Mouse (Mus musculus) midbrain, embryonic 16.5 days (tissue): ENCODE measurements around the gene Plpp6. TPM values are rescaled to one million over a fixed set of nuclear protein-coding genes. Genes with fewer than 3 reads are reported as not detected.

Experiments used
- ATAC-seq: fragments of 200-750 bp; cut with Nextera tagmentation; 2 replicates; pipeline ENCODE4 v1.8.0; 2017; ENCODE audit warnings: moderate TSS enrichment
- H3K27ac ChIP-seq: fragments of 300-500 bp; sonication (generic); 2 replicates; pipeline ENCODE4 v1.5.1; 2014; ENCODE audit warnings: mild to moderate bottlenecking, low read length, mixed read lengths
- H3K27me3 ChIP-seq: fragments of 300-500 bp; sonication (generic); 2 replicates; pipeline ENCODE4 v1.6.1; 2014; ENCODE audit warnings: low read depth, low read length, mixed read lengths; ENCODE audit not compliant: control insufficient read depth, insufficient read depth
- H3K36me3 ChIP-seq: fragments of 300-500 bp; sonication (generic); 2 replicates; pipeline ENCODE4 v1.6.1; 2014; ENCODE audit warnings: mild to moderate bottlenecking, low read length, moderate library complexity, mixed read lengths; ENCODE audit not compliant: control insufficient read depth, insufficient read depth
- H3K4me1 ChIP-seq: fragments of 300-500 bp; sonication (generic); 2 replicates; pipeline ENCODE4 v1.6.1; 2014; ENCODE audit warnings: mild to moderate bottlenecking, low read length, mixed read lengths; ENCODE audit not compliant: control insufficient read depth, insufficient read depth
- H3K4me2 ChIP-seq: fragments of 300-500 bp; sonication (generic); 2 replicates; pipeline ENCODE4 v1.6.1; 2014; ENCODE audit warnings: mild to moderate bottlenecking, low read length, mixed read lengths
- H3K4me3 ChIP-seq: fragments of 300-500 bp; sonication (generic); 2 replicates; pipeline ENCODE4 v1.5.1; 2014; ENCODE audit warnings: low read depth, mild to moderate bottlenecking, low read length, moderate library complexity, mixed read lengths
- H3K9ac ChIP-seq: fragments of 300-500 bp; sonication (generic); 2 replicates; pipeline ENCODE4 v1.6.1; 2014; ENCODE audit warnings: low read depth, low read length, mixed read lengths
- H3K9me3 ChIP-seq: fragments of 300-500 bp; sonication (generic); replicated peaks from 2 replicates; pipeline ENCODE4 v1.6.1; 2014; ENCODE audit warnings: mild to moderate bottlenecking, low read length, mixed read lengths; ENCODE audit not compliant: control insufficient read depth, poor library complexity, severe bottlenecking
- WGBS: fragments of 180-500 bp; shearing (Covaris S2); extraction: QIAGEN DNeasy Blood & Tissue Kit; methylation state at CpG from one replicate; pipeline ENCODE4 v1.1.7; 2014; 5-methylcytosine and 5-hydroxymethylcytosine counted together
- polyA plus RNA-seq: library from polyadenylated mRNA; unstranded; fragments of >200 nt; fragmentation: Nextera tagmentation; extraction: Ambion mirVana; gene quantifications from 2 replicates; pipeline ENCODE4 v1.2.1, GENCODE M21; 2015

Plpp6 gene
- polyA plus RNA-seq, 1 experiment from 2014 or later = 15.2 TPM

GRCm38 (mm10) chr19:29015410-29016203 lies 51.9 kb downstream of the Plpp6 start:
- Histone ChIP-seq H3K9me3 (no peaks in the 10 kb centered on the region), H3K36me3 (peaks cover 20% of the 10 kb centered on the region), H3K4me1 (no peaks in the 10 kb centered on the region), H3K9ac (no peak overlapping the region), H3K27me3 (no peaks in the 10 kb centered on the region), H3K4me3 (no peak overlapping the region), H3K27ac (no peak overlapping the region), H3K4me2 (no peak overlapping the region)
- WGBS = 86% methylated on average over 8 of the region's 8 CpGs
- ATAC-seq = no peak

DNA sequence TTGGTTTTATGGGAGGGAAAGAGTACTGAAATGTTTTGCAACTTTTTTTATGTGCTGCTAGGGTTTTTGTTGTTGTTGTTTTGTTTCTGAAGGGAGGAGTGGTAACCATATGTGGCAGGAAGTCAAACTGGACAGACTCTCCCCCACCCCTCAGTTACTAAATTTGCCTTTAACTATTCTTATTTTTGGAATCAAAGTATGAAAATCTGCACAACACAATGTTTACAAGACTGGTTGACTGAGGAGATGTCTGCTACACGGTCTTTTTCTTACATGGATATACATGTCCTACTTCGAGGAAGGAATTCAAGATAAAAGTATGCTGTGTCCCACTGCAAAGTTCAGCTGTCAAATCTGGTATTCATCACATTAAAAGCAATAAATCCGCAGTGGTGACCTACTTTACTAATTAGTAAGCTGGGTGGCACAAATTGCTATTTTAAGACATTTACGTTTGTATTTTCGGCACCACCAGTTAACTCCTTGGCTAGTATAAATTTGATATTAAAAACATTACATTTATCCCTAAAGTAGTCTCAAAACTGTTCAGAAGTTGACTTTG lies 52.5 kb downstream of the Plpp6 start:
- no peak for ATAC-seq
- no peaks in the 10 kb centered on the region for H3K9me3 ChIP-seq
- peaks cover 24% of the 10 kb centered on the region for H3K36me3 ChIP-seq
- no peak overlapping the region for H3K4me2 ChIP-seq
- no peaks in the 10 kb centered on the region for H3K27me3 ChIP-seq
- no peak overlapping the region for H3K4me3 ChIP-seq
- no peak overlapping the region for H3K27ac ChIP-seq
- H3K4me1 ChIP-seq = no peaks in the 10 kb centered on the region
- H3K9ac ChIP-seq = no peak overlapping the region
- WGBS = 91% methylated on average over 5 of the region's 5 CpGs

Other genes with a start within 250 kb of the Plpp6 start
- 45.0 and 47.7 TPM in 2 replicates for gene Slc1a1, start 128.9 kb upstream of the Plpp6 start, polyA plus RNA-seq
- gene 4430402I18Rik, start 3.8 kb downstream of the Plpp6 start, polyA plus RNA-seq = 0.78 and 1.4 TPM in 2 replicates
- 48.9 and 52.6 TPM in 2 replicates for gene Cdc37l1, start 26.4 kb downstream of the Plpp6 start, polyA plus RNA-seq
- 64.3 and 75.1 TPM in 2 replicates for gene Ak3, start 84.0 kb downstream of the Plpp6 start, polyA plus RNA-seq
- 35.2 and 39.4 TPM in 2 replicates for gene Rcl1, start 137.4 kb downstream of the Plpp6 start, polyA plus RNA-seq